Mouse (Mus musculus) liver, adult 2 months (tissue): ENCODE measurements around the gene Bcl3.

Source experiments
- CTCF ChIP-seq: fragments of 200-500 bp; IDR thresholded peaks from 2 replicates; pipeline ENCODE4 v1.5.1; 2011; ENCODE audit warnings: low read depth, low read length, control low read depth
- POLR2A ChIP-seq: fragments of 200-500 bp; IDR thresholded peaks from 2 replicates; pipeline ENCODE4 v1.6.1; 2011; ENCODE audit warnings: low read length, control low read depth; ENCODE audit not compliant: insufficient read depth; ENCODE audit errors: extremely low read depth

GRCm38 (mm10) chr7:19851858-19852570, 29.4 kb upstream of the Bcl3 start, which contains the start of gene Gm19345:
- TF ChIP-seq CTCF, result no peak
- no peak for TF ChIP-seq POLR2A
